Mouse (Mus musculus) midbrain, embryonic 16.5 days (tissue): ENCODE measurements around the gene Slc18a3. TPM values are rescaled to one million over a fixed set of nuclear protein-coding genes. Genes with fewer than 3 reads are reported as not detected.

Experiments used
- ATAC-seq: fragments of 200-750 bp; cut with Nextera tagmentation; 2 replicates; pipeline ENCODE4 v1.8.0; 2017; ENCODE audit warnings: moderate TSS enrichment
- H3K27ac ChIP-seq: fragments of 300-500 bp; sonication (generic); 2 replicates; pipeline ENCODE4 v1.5.1; 2014; ENCODE audit warnings: mild to moderate bottlenecking, low read length, mixed read lengths
- H3K27me3 ChIP-seq: fragments of 300-500 bp; sonication (generic); 2 replicates; pipeline ENCODE4 v1.6.1; 2014; ENCODE audit warnings: low read depth, low read length, mixed read lengths; ENCODE audit not compliant: control insufficient read depth, insufficient read depth
- H3K36me3 ChIP-seq: fragments of 300-500 bp; sonication (generic); 2 replicates; pipeline ENCODE4 v1.6.1; 2014; ENCODE audit warnings: mild to moderate bottlenecking, low read length, moderate library complexity, mixed read lengths; ENCODE audit not compliant: control insufficient read depth, insufficient read depth
- H3K4me1 ChIP-seq: fragments of 300-500 bp; sonication (generic); 2 replicates; pipeline ENCODE4 v1.6.1; 2014; ENCODE audit warnings: mild to moderate bottlenecking, low read length, mixed read lengths; ENCODE audit not compliant: control insufficient read depth, insufficient read depth
- H3K4me2 ChIP-seq: fragments of 300-500 bp; sonication (generic); 2 replicates; pipeline ENCODE4 v1.6.1; 2014; ENCODE audit warnings: mild to moderate bottlenecking, low read length, mixed read lengths
- H3K4me3 ChIP-seq: fragments of 300-500 bp; sonication (generic); 2 replicates; pipeline ENCODE4 v1.5.1; 2014; ENCODE audit warnings: low read depth, mild to moderate bottlenecking, low read length, moderate library complexity, mixed read lengths
- H3K9ac ChIP-seq: fragments of 300-500 bp; sonication (generic); 2 replicates; pipeline ENCODE4 v1.6.1; 2014; ENCODE audit warnings: low read depth, low read length, mixed read lengths
- H3K9me3 ChIP-seq: fragments of 300-500 bp; sonication (generic); replicated peaks from 2 replicates; pipeline ENCODE4 v1.6.1; 2014; ENCODE audit warnings: mild to moderate bottlenecking, low read length, mixed read lengths; ENCODE audit not compliant: control insufficient read depth, poor library complexity, severe bottlenecking
- WGBS: fragments of 180-500 bp; shearing (Covaris S2); extraction: QIAGEN DNeasy Blood & Tissue Kit; methylation state at CpG from one replicate; pipeline ENCODE4 v1.1.7; 2014; 5-methylcytosine and 5-hydroxymethylcytosine counted together
- polyA plus RNA-seq: library from polyadenylated mRNA; unstranded; fragments of >200 nt; fragmentation: Nextera tagmentation; extraction: Ambion mirVana; gene quantifications from 2 replicates; pipeline ENCODE4 v1.2.1, GENCODE M21; 2015

Slc18a3 gene
- polyA plus RNA-seq, 1 experiment from 2014 or later: 3.6 TPM

DNA sequence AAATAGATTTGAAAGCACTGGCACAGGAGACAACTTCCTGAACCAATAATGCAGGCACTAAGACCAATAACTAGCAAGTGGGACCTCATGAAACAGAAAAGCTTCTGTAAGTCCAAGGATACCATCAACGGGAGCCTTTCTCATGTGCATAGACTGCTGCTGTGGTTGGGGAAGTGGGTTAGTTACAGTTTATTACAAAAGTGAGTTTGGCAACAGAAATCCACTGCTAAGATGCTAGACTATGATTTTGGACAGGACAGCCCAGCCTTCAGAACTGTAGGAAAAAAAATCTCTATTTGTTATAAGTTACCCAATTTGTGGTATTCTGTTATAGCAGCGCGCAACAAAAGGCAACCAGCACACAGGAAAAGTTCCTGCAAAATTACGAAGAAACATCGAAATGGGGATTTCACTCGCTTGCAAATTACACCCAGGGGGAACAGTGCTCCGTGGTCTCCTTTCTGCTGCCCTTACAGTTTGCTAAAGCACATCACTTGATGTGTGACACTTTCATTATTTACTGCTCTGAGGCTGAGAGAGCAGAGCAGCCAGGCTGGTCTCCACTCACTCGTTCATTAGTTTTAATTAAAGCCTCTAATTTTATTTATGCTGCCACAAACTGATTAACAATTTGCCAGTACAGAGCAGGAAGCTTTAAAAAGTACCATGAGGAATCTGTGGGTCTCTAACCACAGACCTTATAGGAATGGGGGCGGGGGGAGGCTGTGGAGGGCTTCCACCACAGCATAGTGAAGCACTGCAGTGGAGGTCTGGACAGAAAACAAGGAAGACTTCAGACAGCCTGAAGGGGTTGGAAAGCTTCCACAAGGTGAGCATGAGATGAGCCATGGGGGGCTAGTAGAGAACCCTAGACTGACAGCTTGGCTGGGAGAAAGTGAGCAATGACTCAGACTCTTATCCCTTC, 38.4 kb upstream of the Slc18a3 start:
- Histone ChIP-seq H3K4me3 (no peak overlapping the region), H3K27ac (no peak overlapping the region), H3K9me3 (no peaks in the 10 kb centered on the region), H3K27me3 (no peaks in the 10 kb centered on the region), H3K4me2 (no peak overlapping the region), H3K4me1 (no peaks in the 10 kb centered on the region), H3K36me3 (no peaks in the 10 kb centered on the region), H3K9ac (no peak overlapping the region)
- no peak for ATAC-seq
- 82% methylated on average over 9 of the region's 9 CpGs for WGBS

DNA sequence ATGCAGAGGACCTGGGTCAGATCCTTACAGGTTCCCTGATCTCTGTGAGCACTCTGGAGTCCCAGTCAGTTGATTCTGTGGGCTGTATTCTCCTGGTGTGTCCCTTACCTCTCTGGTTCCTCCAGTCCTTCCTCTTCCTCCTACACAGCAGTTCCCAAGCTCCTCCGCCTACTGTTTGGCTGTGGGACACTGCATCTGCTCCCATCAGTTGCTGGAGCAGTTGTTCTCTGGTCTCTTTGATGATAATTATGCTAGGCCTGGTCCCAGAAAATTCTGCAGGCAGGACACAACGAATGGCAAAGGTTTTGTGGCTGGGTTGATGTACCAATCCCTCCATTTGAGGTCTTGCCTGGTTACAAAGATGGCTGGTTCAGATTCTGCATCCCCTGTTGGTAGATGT, 36.7 kb upstream of the Slc18a3 start:
- Histone ChIP-seq H3K36me3 (no peaks in the 10 kb centered on the region), H3K4me3 (no peak overlapping the region), H3K9me3 (no peaks in the 10 kb centered on the region), H3K9ac (no peak overlapping the region), H3K27ac (no peak overlapping the region), H3K27me3 (no peaks in the 10 kb centered on the region), H3K4me1 (no peaks in the 10 kb centered on the region), H3K4me2 (no peak overlapping the region)
- WGBS: 67% methylated on average over 2 of the region's 2 CpGs
- no peak for ATAC-seq

DNA sequence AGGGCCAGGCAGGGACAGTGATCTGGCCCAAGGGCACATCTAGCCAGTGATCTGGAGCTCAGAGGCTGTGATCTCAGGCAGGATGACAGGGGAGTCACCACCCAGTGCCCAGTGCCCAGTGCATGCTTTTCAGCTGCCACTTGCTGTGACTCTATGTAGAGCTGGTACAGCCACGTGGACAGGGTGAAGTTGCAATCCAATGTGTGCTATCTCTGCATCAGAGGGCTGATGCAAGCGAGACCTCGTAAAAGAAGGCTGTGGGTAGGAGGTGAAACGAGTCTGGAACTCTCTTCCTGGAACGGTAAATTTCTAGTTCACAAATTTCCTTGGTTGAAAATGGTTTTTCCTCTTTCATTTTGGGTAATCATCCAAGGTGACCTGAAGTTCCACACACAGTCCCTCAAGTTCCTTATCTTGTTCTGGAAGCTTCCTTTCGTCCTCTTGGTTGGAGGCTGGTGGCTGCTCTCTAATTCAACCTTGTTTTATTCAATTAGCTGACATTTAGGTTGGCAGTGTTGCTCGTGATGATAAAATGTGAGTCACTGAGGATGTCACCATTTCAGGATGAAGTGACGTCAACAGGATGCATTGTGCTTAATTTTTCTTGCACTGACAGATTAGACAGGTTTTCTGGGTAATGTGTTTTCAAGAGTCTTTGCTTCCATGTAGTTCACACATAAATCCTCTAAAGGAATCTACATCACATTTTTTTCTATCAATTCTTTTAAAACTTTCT, 31.6 kb upstream of the Slc18a3 start:
- Histone ChIP-seq H3K9me3 (no peaks in the 10 kb centered on the region), H3K27me3 (no peaks in the 10 kb centered on the region), H3K27ac (no peak overlapping the region), H3K36me3 (no peaks in the 10 kb centered on the region), H3K9ac (no peak overlapping the region), H3K4me1 (no peaks in the 10 kb centered on the region), H3K4me3 (no peak overlapping the region), H3K4me2 (no peak overlapping the region)
- WGBS: 77% methylated on average over 8 of the region's 8 CpGs
- ATAC-seq: no peak

DNA sequence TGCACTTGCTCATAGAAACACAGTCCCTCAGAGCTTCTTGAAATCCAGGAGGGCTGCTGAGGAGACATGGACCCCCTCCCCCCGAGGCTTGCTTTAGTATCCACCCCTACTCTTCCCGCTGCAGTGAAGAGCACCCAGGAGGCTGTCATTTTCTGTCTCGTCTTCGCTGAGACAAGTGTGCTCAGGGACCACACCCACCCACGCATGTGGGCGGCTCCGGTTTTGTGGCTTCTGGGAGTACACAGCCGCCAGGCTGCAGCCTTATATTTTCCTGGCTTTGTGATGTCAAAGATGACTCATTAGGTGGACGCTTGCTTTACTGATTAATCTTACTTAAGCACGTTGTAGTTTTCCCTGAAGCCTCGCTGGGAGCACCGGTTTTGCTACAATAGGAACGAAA, 27.9 kb upstream of the Slc18a3 start:
- Histone ChIP-seq H3K9ac (peak overlapping the region; percentile 36), H3K9me3 (no peaks in the 10 kb centered on the region), H3K27ac (no peak overlapping the region), H3K4me3 (peak overlapping the region; percentile 29), H3K4me1 (no peaks in the 10 kb centered on the region), H3K4me2 (peak overlapping the region; percentile 62), H3K27me3 (no peaks in the 10 kb centered on the region), H3K36me3 (no peaks in the 10 kb centered on the region)
- 12% methylated on average over 13 of the region's 13 CpGs for WGBS
- ATAC-seq: 0 out of 2 replicates have a peak, but pooled peaks have one; percentile 25

DNA sequence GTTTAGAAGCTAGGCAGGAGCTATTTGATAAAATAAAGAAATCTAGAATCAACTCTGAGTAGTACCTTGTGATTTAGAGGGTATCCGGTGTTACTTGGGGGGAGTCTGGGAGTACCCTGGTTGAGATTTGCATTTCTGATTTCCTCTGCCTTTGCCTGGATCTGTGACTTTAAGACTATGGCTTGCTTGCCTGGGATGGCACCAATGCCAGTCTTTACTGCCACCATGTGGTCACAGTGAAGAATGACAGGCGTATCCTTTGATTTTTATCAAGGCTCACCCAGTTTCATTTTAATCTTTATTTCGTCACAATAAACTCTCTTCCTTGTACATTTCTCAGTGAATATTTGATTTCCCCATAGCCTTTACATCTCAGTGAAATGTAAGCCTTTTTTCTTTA, 17.4 kb upstream of the Slc18a3 start:
- Histone ChIP-seq H3K27ac (no peak overlapping the region), H3K4me2 (no peak overlapping the region), H3K27me3 (no peaks in the 10 kb centered on the region), H3K9me3 (no peaks in the 10 kb centered on the region), H3K36me3 (no peaks in the 10 kb centered on the region), H3K4me1 (no peaks in the 10 kb centered on the region), H3K4me3 (no peak overlapping the region), H3K9ac (no peak overlapping the region)
- 15% methylated on average over 3 of the region's 3 CpGs for WGBS
- 0 out of 2 replicates have a peak, but pooled peaks have one; percentile 48 for ATAC-seq

DNA sequence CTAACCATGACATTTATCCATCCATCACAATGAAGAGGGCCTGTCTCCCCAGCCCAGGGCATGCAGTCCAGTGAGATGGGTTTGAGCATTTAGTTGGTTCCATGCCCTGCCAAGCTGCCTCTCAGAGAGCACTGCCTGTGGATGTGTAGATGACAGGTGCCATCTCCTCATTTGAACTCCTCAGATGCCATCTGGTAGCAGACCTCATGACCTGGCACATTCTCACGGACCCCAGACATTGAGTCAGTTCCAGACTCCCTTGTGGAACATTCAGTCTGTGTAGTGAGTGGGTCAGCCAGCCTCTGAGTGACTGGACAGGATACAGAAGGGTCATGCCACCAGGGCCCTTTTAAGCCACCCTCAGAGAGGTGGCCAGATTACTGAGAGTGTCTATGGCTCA, 12.9 kb upstream of the Slc18a3 start:
- 63% methylated on average over 1 of the region's 1 CpGs for WGBS
- no peak for ATAC-seq
- no peak overlapping the region for H3K4me2 ChIP-seq

DNA sequence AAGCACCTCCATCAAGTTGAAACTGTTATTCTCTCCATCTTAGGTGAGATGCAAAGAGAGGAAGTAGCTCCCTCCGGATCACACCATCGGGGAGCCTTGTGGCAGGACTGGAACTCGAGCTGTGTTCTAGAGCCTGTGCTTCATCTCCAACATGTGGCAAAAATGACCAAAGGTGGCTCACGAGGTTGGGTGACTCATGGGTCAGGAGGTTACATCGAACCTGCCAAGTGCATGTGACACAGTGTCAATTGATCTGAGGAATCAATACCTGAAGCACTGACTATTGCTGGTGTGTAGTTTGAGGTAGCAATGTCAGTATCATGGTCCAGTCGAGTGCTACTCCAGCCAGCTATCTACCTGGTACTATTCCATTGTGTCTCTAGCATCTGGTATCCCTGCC, 11.9 kb upstream of the Slc18a3 start:
- H3K9ac ChIP-seq: no peak overlapping the region
- no peaks in the 10 kb centered on the region for H3K9me3 ChIP-seq
- 81% methylated on average over 6 of the region's 6 CpGs for WGBS
- H3K4me3 ChIP-seq: no peak overlapping the region
- no peaks in the 10 kb centered on the region for H3K36me3 ChIP-seq
- no peaks in the 10 kb centered on the region for H3K4me1 ChIP-seq
- H3K27me3 ChIP-seq: no peaks in the 10 kb centered on the region
- H3K4me2 ChIP-seq: no peak overlapping the region
- H3K27ac ChIP-seq: no peak overlapping the region
- no peak for ATAC-seq

More for the DNA sequence above, 12.9 kb upstream of the Slc18a3 start:
- Histone ChIP-seq H3K4me3 (no peak overlapping the region), H3K27ac (no peak overlapping the region), H3K4me1 (no peaks in the 10 kb centered on the region), H3K27me3 (no peaks in the 10 kb centered on the region), H3K36me3 (no peaks in the 10 kb centered on the region), H3K9ac (no peak overlapping the region), H3K9me3 (no peaks in the 10 kb centered on the region)

DNA sequence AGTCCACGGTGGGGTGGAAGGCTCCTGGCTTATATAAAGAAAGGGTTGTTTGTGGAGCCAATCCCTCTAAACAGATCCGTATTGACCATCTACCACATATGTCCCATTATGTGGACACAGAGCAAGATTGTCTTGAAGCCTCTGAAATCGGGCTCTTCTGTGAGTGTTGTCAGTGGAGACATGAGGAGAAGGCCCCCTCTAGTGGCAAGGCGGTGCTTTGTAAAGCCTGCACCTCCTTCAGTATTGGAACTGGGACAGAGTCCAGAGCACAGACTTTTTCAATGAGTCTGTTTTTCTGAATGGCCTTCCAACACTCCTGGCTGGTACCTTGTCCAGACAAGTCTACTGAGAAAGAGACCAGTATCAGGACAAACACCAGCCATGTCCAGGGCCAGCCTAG, 8.3 kb upstream of the Slc18a3 start:
- Histone ChIP-seq H3K9ac (no peak overlapping the region), H3K27me3 (peaks cover 4% of the 10 kb centered on the region), H3K4me2 (no peak overlapping the region), H3K9me3 (no peaks in the 10 kb centered on the region), H3K4me3 (no peak overlapping the region), H3K36me3 (no peaks in the 10 kb centered on the region), H3K27ac (no peak overlapping the region), H3K4me1 (no peaks in the 10 kb centered on the region)
- 14% methylated on average over 4 of the region's 4 CpGs for WGBS
- 0 out of 2 replicates have a peak, but pooled peaks have one; percentile 39 for ATAC-seq

DNA sequence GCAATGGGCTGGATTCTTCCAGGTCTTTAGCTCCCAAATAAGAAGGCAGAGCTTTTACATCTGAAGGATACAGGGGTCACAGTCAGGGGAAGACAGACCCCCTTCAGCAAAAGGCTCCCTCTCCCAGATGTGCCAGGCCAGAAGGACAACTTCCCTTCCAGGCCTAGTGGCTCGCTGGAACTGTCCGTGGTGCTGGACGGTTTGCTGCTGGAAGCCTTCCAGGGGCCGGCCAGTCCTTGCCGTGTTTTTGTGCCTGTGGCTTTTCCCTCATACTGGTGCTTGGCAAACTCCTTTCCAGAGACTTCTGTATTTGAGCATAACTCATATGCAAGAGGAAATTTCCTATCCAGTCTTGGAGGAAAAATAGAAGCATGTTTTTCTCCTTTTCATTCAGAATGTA, 3.0 kb upstream of the Slc18a3 start:
- no peak overlapping the region for H3K9ac ChIP-seq
- H3K4me3 ChIP-seq: no peak overlapping the region
- H3K36me3 ChIP-seq: no peaks in the 10 kb centered on the region
- peaks cover 52% of the 10 kb centered on the region for H3K27me3 ChIP-seq
- H3K4me2 ChIP-seq: no peak overlapping the region
- H3K4me1 ChIP-seq: peaks cover 19% of the 10 kb centered on the region
- 9% methylated on average over 5 of the region's 5 CpGs for WGBS
- ATAC-seq: no peak
- H3K27ac ChIP-seq: no peak overlapping the region
- no peaks in the 10 kb centered on the region for H3K9me3 ChIP-seq
